Mouse (Mus musculus): ENCODE data around the gene Tmem235. TPM values are rescaled to one million over a fixed set of nuclear protein-coding genes. Genes with fewer than 3 reads are reported as not detected.

Tmem235 gene
- total RNA-seq, 2 experiments from 2014 or later, result not detected

- no peak for DNase-seq (ENCODE audit: low spot score in 2 of 2)
These were observed 2.8 kb downstream of the Tmem235 start for GRCm38 (mm10) chr11:117863174-117863856.

- DNase-seq (ENCODE audit: low spot score in 2 of 2), result no peak
These were observed 4.3 kb downstream of the Tmem235 start for GRCm38 (mm10) chr11:117864805-117865204.

- no peak for DNase-seq (ENCODE audit: low spot score in 2 of 2)
These were observed 5.4 kb downstream of the Tmem235 start for GRCm38 (mm10) chr11:117865988-117866387.

GRCm38 (mm10) chr11:117870688-117871365, 10.3 kb downstream of the Tmem235 start:
- DNase-seq (ENCODE audit: low spot score in 2 of 2), result peak; percentile 81 to 91

GRCm38 (mm10) chr11:117871376-117871775, 10.8 kb downstream of the Tmem235 start:
- no peak for DNase-seq (ENCODE audit: low spot score in 2 of 2)

GRCm38 (mm10) chr11:117871911-117872584, 11.5 kb downstream of the Tmem235 start:
- DNase-seq (ENCODE audit: low spot score in 2 of 2), result no peak

- peak; percentile 57 to 78 for DNase-seq (ENCODE audit: low spot score in 2 of 2)
These were observed 12.5 kb downstream of the Tmem235 start, which contains the start of gene Tha1 for GRCm38 (mm10) chr11:117872861-117873608. Gene Tha1, minus strand, starts transcription at chr11:117873481.

- DNase-seq (ENCODE audit: low spot score in 2 of 2), result no peak
These were observed 13.9 kb downstream of the Tmem235 start for GRCm38 (mm10) chr11:117874419-117874818.

GRCm38 (mm10) chr11:117875681-117876080, 15.1 kb downstream of the Tmem235 start:
- no peak for DNase-seq (ENCODE audit: low spot score in 2 of 2)

GRCm38 (mm10) chr11:117877917-117878745, 17.6 kb downstream of the Tmem235 start:
- DNase-seq (ENCODE audit: low spot score in 2 of 2), result peak; percentile 52 to 61

- no peak for DNase-seq (ENCODE audit: low spot score in 2 of 2)
These were observed 18.3 kb downstream of the Tmem235 start for GRCm38 (mm10) chr11:117878892-117879291.

- DNase-seq (ENCODE audit: low spot score in 2 of 2), result no peak
These were observed 19.1 kb downstream of the Tmem235 start for GRCm38 (mm10) chr11:117879676-117880075.

GRCm38 (mm10) chr11:117880336-117880976, 19.9 kb downstream of the Tmem235 start:
- DNase-seq (ENCODE audit: low spot score in 2 of 2), result no peak

GRCm38 (mm10) chr11:117880977-117881358, 20.4 kb downstream of the Tmem235 start:
- no peak for DNase-seq (ENCODE audit: low spot score in 2 of 2)

GRCm38 (mm10) chr11:117881787-117882186, 21.2 kb downstream of the Tmem235 start:
- DNase-seq (ENCODE audit: low spot score in 2 of 2), result no peak

- DNase-seq (ENCODE audit: low spot score in 2 of 2), result no peak
These were observed 21.7 kb downstream of the Tmem235 start for GRCm38 (mm10) chr11:117882208-117882607.

- no peak for DNase-seq (ENCODE audit: low spot score in 2 of 2)
These were observed 25.4 kb downstream of the Tmem235 start for GRCm38 (mm10) chr11:117886000-117886399.

- no peak for DNase-seq (ENCODE audit: low spot score in 2 of 2)
These were observed 27.8 kb downstream of the Tmem235 start for GRCm38 (mm10) chr11:117888168-117888852.
